Mouse (Mus musculus) intestine, embryonic 16.5 days (tissue): ENCODE results near the gene Numbl. TPM values are rescaled to one million over a fixed set of nuclear protein-coding genes. Genes with fewer than 3 reads are reported as not detected.

Experiments
- ATAC-seq: fragments of 200-750 bp; cut with Nextera tagmentation; 2 replicates; pipeline ENCODE4 v1.8.0; 2017; ENCODE audit warnings: moderate TSS enrichment, moderate library complexity
- H3K27ac ChIP-seq: fragments of 300-500 bp; sonication (generic); 2 replicates; pipeline ENCODE4 v1.5.1; 2014; ENCODE audit warnings: mild to moderate bottlenecking, low read length
- H3K27me3 ChIP-seq: fragments of 300-500 bp; sonication (generic); replicated peaks from 2 replicates; pipeline ENCODE4 v1.6.1; 2014; ENCODE audit warnings: low read length, control low read depth, mixed read lengths; ENCODE audit not compliant: control insufficient read depth, insufficient read depth
- H3K36me3 ChIP-seq: fragments of 300-500 bp; sonication (generic); 2 replicates; pipeline ENCODE4 v1.6.1; 2014; ENCODE audit warnings: low read length, control low read depth; ENCODE audit not compliant: control insufficient read depth, insufficient read depth
- H3K4me1 ChIP-seq: fragments of 300-500 bp; sonication (generic); 2 replicates; pipeline ENCODE4 v1.6.1; 2014; ENCODE audit warnings: low read length, control low read depth, mixed read lengths; ENCODE audit not compliant: control insufficient read depth, insufficient read depth
- H3K4me2 ChIP-seq: fragments of 300-500 bp; sonication (generic); 2 replicates; pipeline ENCODE4 v1.6.1; 2014; ENCODE audit warnings: low read depth, low read length, control low read depth
- H3K4me3 ChIP-seq: fragments of 300-500 bp; sonication (generic); 2 replicates; pipeline ENCODE4 v1.5.1; 2014; ENCODE audit warnings: mild to moderate bottlenecking, low read length
- H3K9ac ChIP-seq: fragments of 300-500 bp; sonication (generic); 2 replicates; pipeline ENCODE4 v1.6.1; 2014; ENCODE audit warnings: low read depth, low read length
- H3K9me3 ChIP-seq: fragments of 300-500 bp; sonication (generic); 2 replicates; pipeline ENCODE4 v1.6.1; 2016; ENCODE audit warnings: low read length, control low read depth; ENCODE audit not compliant: control insufficient read depth
- WGBS: fragments of 180-500 bp; shearing (Covaris S2); extraction: QIAGEN DNeasy Blood & Tissue Kit; methylation state at CpG from one replicate; pipeline ENCODE4 v1.1.7; 2014; 5-methylcytosine and 5-hydroxymethylcytosine counted together
- polyA plus RNA-seq: library from polyadenylated mRNA; unstranded; fragments of >200 nt; fragmentation: Nextera tagmentation; extraction: Ambion mirVana; gene quantifications from 2 replicates; pipeline ENCODE4 v1.2.1, GENCODE M21; 2015

Gene Numbl
- polyA plus RNA-seq, 1 experiment from 2014 or later: 9.1 TPM

GRCm38 (mm10) chr7:27329981-27330380 is 71.7 kb downstream of the Numbl start:
- no peak for ATAC-seq
- Histone ChIP-seq H3K36me3 (0 out of 2 replicates have a peak, but pooled peaks cover 2% of the 10 kb centered on the region), H3K27ac (no peak overlapping the region), H3K9ac (0 out of 2 replicates have a peak overlapping the region, but pooled peaks have one; percentile 85), H3K9me3 (no peaks in the 10 kb centered on the region), H3K4me2 (peak overlapping the region; percentile 88), H3K4me1 (peaks cover 52% of the 10 kb centered on the region), H3K4me3 (peak overlapping the region; percentile 68), H3K27me3 (peaks cover 42% of the 10 kb centered on the region)
- WGBS: 28% methylated on average over 17 of the region's 17 CpGs

GRCm38 (mm10) chr7:27330709-27331540 is 72.7 kb downstream of the Numbl start:
- under 1% methylated on average over 39 of the region's 39 CpGs for WGBS
- Histone ChIP-seq H3K9ac (peak overlapping the region; percentile 85), H3K4me2 (peak overlapping the region; percentile 88), H3K9me3 (no peaks in the 10 kb centered on the region), H3K4me3 (peak overlapping the region; percentile 68), H3K27ac (peak overlapping the region; percentile 90), H3K36me3 (0 out of 2 replicates have a peak, but pooled peaks cover 2% of the 10 kb centered on the region), H3K27me3 (peaks cover 42% of the 10 kb centered on the region), H3K4me1 (peaks cover 50% of the 10 kb centered on the region)
- peak; percentile 61 for ATAC-seq

- WGBS: 3% methylated on average over 8 of the region's 8 CpGs
- Histone ChIP-seq H3K9me3 (no peaks in the 10 kb centered on the region), H3K27ac (peak overlapping the region; percentile 90), H3K27me3 (peaks cover 43% of the 10 kb centered on the region), H3K4me3 (peak overlapping the region; percentile 68), H3K36me3 (0 out of 2 replicates have a peak, but pooled peaks cover 2% of the 10 kb centered on the region), H3K9ac (peak overlapping the region; percentile 85), H3K4me2 (peak overlapping the region; percentile 88), H3K4me1 (peaks cover 46% of the 10 kb centered on the region)
- 0 out of 2 replicates have a peak, but pooled peaks have one; percentile 0 for ATAC-seq
Measured at GRCm38 (mm10) chr7:27331541-27331851, 73.3 kb downstream of the Numbl start.

Other genes with a start within 250 kb of the Numbl start
- gene Cyp2a12, start 229.4 kb upstream of the Numbl start, polyA plus RNA-seq: 0.23 TPM in 1 of 2 replicates, not detected in the other
- 0.17 TPM in 1 of 2 replicates, not detected in the other for gene Cyp2f2, start 138.5 kb upstream of the Numbl start, polyA plus RNA-seq
- 0.09 TPM in 1 of 2 replicates, not detected in the other for gene Cyp2t4, start 104.7 kb upstream of the Numbl start, polyA plus RNA-seq
- 66.1 and 72.4 TPM in 2 replicates for gene Egln2, start 91.6 kb upstream of the Numbl start, polyA plus RNA-seq
- 69.9 and 70.1 TPM in 2 replicates for gene Rab4b, start 79.5 kb upstream of the Numbl start, polyA plus RNA-seq
- not detected in 2 replicates for gene Gm21983, start 77.3 kb upstream of the Numbl start, polyA plus RNA-seq
- 3.8 and 5.1 TPM in 2 replicates for gene Mia, start 77.3 kb upstream of the Numbl start, polyA plus RNA-seq
- 2.8 and 2.9 TPM in 2 replicates for gene BC024978, start 62.7 kb upstream of the Numbl start, polyA plus RNA-seq
- gene Snrpa, start 62.2 kb upstream of the Numbl start, polyA plus RNA-seq: 227 and 251 TPM in 2 replicates
- 8.3 and 9.5 TPM in 2 replicates for gene Itpkc, start 29.8 kb upstream of the Numbl start, polyA plus RNA-seq
- 25.5 and 26.3 TPM in 2 replicates for gene Coq8b, start 25.4 kb upstream of the Numbl start, polyA plus RNA-seq
- 70.2 and 79.2 TPM in 2 replicates for gene Ltbp4, start 79.3 kb downstream of the Numbl start, polyA plus RNA-seq
- 35.6 and 37.8 TPM in 2 replicates for gene Shkbp1, start 97.6 kb downstream of the Numbl start, polyA plus RNA-seq
- gene Gm20479, start 99.0 kb downstream of the Numbl start, polyA plus RNA-seq: 1.6 TPM in 1 of 2 replicates, not detected in the other
- 0.36 and 0.44 TPM in 2 replicates for gene Sptbn4, start 189.3 kb downstream of the Numbl start, polyA plus RNA-seq
- gene Blvrb, start 189.5 kb downstream of the Numbl start, polyA plus RNA-seq: 75.6 and 89.7 TPM in 2 replicates
- gene Sertad3, start 215.3 kb downstream of the Numbl start, polyA plus RNA-seq: 27.4 and 28.6 TPM in 2 replicates
- gene Sertad1, start 228.5 kb downstream of the Numbl start, polyA plus RNA-seq: 40.9 and 43.4 TPM in 2 replicates
- 2.2 and 2.6 TPM in 2 replicates for gene Prx, start 240.9 kb downstream of the Numbl start, polyA plus RNA-seq